Mouse (Mus musculus) hindbrain, postnatal 0 days (tissue): ENCODE data around the gene Ascc3. TPM values are rescaled to one million over a fixed set of nuclear protein-coding genes. Genes with fewer than 3 reads are reported as not detected.

Experiments used
- ATAC-seq: fragments of 200-750 bp; cut with Nextera tagmentation; 2 replicates; pipeline ENCODE4 v1.8.0; 2017; ENCODE audit warnings: mild to moderate bottlenecking, moderate TSS enrichment, moderate library complexity
- DNase-seq: peaks from one replicate; pipeline ENCODE4 v3.0.0-alpha.2; 2015; ENCODE audit warnings: low spot score
- H3K27ac ChIP-seq: fragments of 300-500 bp; sonication (generic); 2 replicates; pipeline ENCODE4 v1.5.1; 2014; ENCODE audit warnings: mild to moderate bottlenecking
- H3K27me3 ChIP-seq: fragments of 300-500 bp; sonication (generic); 2 replicates; pipeline ENCODE4 v1.6.1; 2014; ENCODE audit warnings: low read length, mixed read lengths; ENCODE audit not compliant: insufficient read depth
- H3K36me3 ChIP-seq: fragments of 300-500 bp; sonication (generic); 2 replicates; pipeline ENCODE4 v1.6.1; 2014; ENCODE audit warnings: low read length, mixed read lengths; ENCODE audit not compliant: insufficient read depth
- H3K4me1 ChIP-seq: fragments of 300-500 bp; sonication (generic); 2 replicates; pipeline ENCODE4 v1.6.1; 2014; ENCODE audit warnings: antibody characterized with exemption, low read length, mixed read lengths; ENCODE audit not compliant: insufficient read depth
- H3K4me2 ChIP-seq: fragments of 300-500 bp; sonication (generic); 2 replicates; pipeline ENCODE4 v1.6.1; 2014; ENCODE audit warnings: low read depth, mild to moderate bottlenecking, low read length, moderate library complexity, mixed read lengths
- H3K4me3 ChIP-seq: fragments of 300-500 bp; sonication (generic); 2 replicates; pipeline ENCODE4 v1.5.1; 2014; ENCODE audit warnings: low read length
- H3K9ac ChIP-seq: fragments of 300-500 bp; sonication (generic); replicated peaks from 2 replicates; pipeline ENCODE4 v1.6.1; 2014; ENCODE audit warnings: mild to moderate bottlenecking, low read length, moderate library complexity, mixed read lengths
- H3K9me3 ChIP-seq: fragments of 300-500 bp; sonication (generic); 2 replicates; pipeline ENCODE4 v1.6.1; 2016; ENCODE audit warnings: low read length, mixed read lengths
- CTCF ChIP-seq: IDR thresholded peaks from 2 replicates; pipeline ENCODE4 v1.5.1; 2016; ENCODE audit warnings: antibody characterized with exemption, control low read depth, low read depth
- WGBS: fragments of 180-500 bp; shearing (Covaris S2); extraction: QIAGEN DNeasy Blood & Tissue Kit; methylation state at CpG from one replicate; pipeline ENCODE4 v1.1.7; 2014; 5-methylcytosine and 5-hydroxymethylcytosine counted together
- polyA plus RNA-seq: library from polyadenylated mRNA; unstranded; fragments of >200 nt; fragmentation: Nextera tagmentation; extraction: Ambion mirVana; gene quantifications from 2 replicates; pipeline ENCODE4 v1.2.1, GENCODE M21; 2015
- total RNA-seq: library from RNA; depleted of rRNA; stranded (reverse); fragments of >200 nt; gene quantifications from 2 replicates; pipeline ENCODE4 v1.2.3, GENCODE M21; 2014

Ascc3 gene
- total and polyA plus RNA-seq, 2 experiments from 2014 or later = 14.3 to 20.6 TPM

GRCm38 (mm10) chr10:50892751-50893320, 300.4 kb downstream of the Ascc3 start:
- Histone ChIP-seq H3K4me2 (no peak overlapping the region), H3K9ac (no peak overlapping the region), H3K4me3 (no peak overlapping the region), H3K36me3 (no peaks in the 10 kb centered on the region), H3K9me3 (no peaks in the 10 kb centered on the region), H3K27me3 (peaks cover 87% of the 10 kb centered on the region), H3K4me1 (peaks cover 3% of the 10 kb centered on the region; the same call in 1 of the 2 replicates), H3K27ac (no peak overlapping the region)
- ATAC-seq (no peak), DNase-seq (no peak)
- no peak for TF ChIP-seq CTCF
- 2% methylated on average over 15 of the region's 15 CpGs for WGBS

GRCm38 (mm10) chr10:50893546-50893945, 301.1 kb downstream of the Ascc3 start:
- no peak for ATAC-seq
- H3K27ac ChIP-seq = no peak overlapping the region
- no peak overlapping the region for H3K9ac ChIP-seq
- no peaks in the 10 kb centered on the region for H3K9me3 ChIP-seq
- H3K27me3 ChIP-seq = peaks cover 94% of the 10 kb centered on the region
- H3K4me3 ChIP-seq = no peak overlapping the region
- TF ChIP-seq CTCF = no peak
- no peak for DNase-seq
- WGBS = 3% methylated on average over 10 of the region's 10 CpGs
- H3K4me2 ChIP-seq = no peak overlapping the region
- peaks cover 3% of the 10 kb centered on the region; the same call in 1 of the 2 replicates for H3K4me1 ChIP-seq
- no peaks in the 10 kb centered on the region for H3K36me3 ChIP-seq

GRCm38 (mm10) chr10:50894170-50894991, 301.9 kb downstream of the Ascc3 start, which contains the start of gene Sim1:
Gene Sim1 (plus strand): TSS chr10:50894754.
- WGBS = under 1% methylated on average over 61 of the region's 62 CpGs
- TF ChIP-seq CTCF = no peak

GRCm38 (mm10) chr10:50895091-50895790, 302.8 kb downstream of the Ascc3 start:
- under 1% methylated on average over 44 of the region's 44 CpGs for WGBS

More at GRCm38 (mm10) chr10:50894170-50894991, 301.9 kb downstream of the Ascc3 start, which contains the start of gene Sim1:
- H3K27me3 ChIP-seq = peaks cover 94% of the 10 kb centered on the region
- DNase-seq (peak; percentile 90), ATAC-seq (peak; percentile 93)
- H3K36me3 ChIP-seq = no peaks in the 10 kb centered on the region
- no peak within 1 kb of the TSS for H3K27ac ChIP-seq
- peaks cover 3% of the 10 kb centered on the region; the same call in 1 of the 2 replicates for H3K4me1 ChIP-seq
- peak within 1 kb of the TSS; percentile 37 for H3K4me3 ChIP-seq
- no peaks in the 10 kb centered on the region for H3K9me3 ChIP-seq
- H3K9ac ChIP-seq = no peak within 1 kb of the TSS
- peak within 1 kb of the TSS; percentile 59 for H3K4me2 ChIP-seq

GRCm38 (mm10) chr10:50895881-50896766, 303.7 kb downstream of the Ascc3 start:
- WGBS = 4% methylated on average over 21 of the region's 21 CpGs
- Histone ChIP-seq H3K9ac (no peak overlapping the region), H3K4me1 (peaks cover 3% of the 10 kb centered on the region; the same call in 1 of the 2 replicates), H3K27me3 (peaks cover 89% of the 10 kb centered on the region), H3K4me2 (no peak overlapping the region), H3K27ac (no peak overlapping the region), H3K36me3 (no peaks in the 10 kb centered on the region), H3K4me3 (no peak overlapping the region), H3K9me3 (no peaks in the 10 kb centered on the region)
- ATAC-seq = no peak
- TF ChIP-seq CTCF = no peak
- no peak for DNase-seq

More at GRCm38 (mm10) chr10:50895091-50895790, 302.8 kb downstream of the Ascc3 start:
- Histone ChIP-seq H3K4me1 (peaks cover 3% of the 10 kb centered on the region; the same call in 1 of the 2 replicates), H3K27ac (no peak overlapping the region), H3K36me3 (no peaks in the 10 kb centered on the region), H3K9ac (no peak overlapping the region), H3K27me3 (peaks cover 89% of the 10 kb centered on the region), H3K4me2 (peak overlapping the region; percentile 59), H3K9me3 (no peaks in the 10 kb centered on the region), H3K4me3 (peak overlapping the region; percentile 37)
- ATAC-seq (peak; percentile 4), DNase-seq (no peak)
- TF ChIP-seq CTCF = no peak
